Mouse (Mus musculus) olfactory bulb, adult 2 months (tissue): ENCODE measurements around the gene Mypop.

Source experiments
- CTCF ChIP-seq: fragments of 200-500 bp; IDR thresholded peaks from 2 replicates; pipeline ENCODE4 v1.5.1; 2012; ENCODE audit warnings: low read depth, mild to moderate bottlenecking, low read length, moderate library complexity; ENCODE audit not compliant: insufficient read depth
- POLR2A ChIP-seq: fragments of 200-500 bp; IDR thresholded peaks from 2 replicates; pipeline ENCODE4 v1.6.1; 2012; ENCODE audit warnings: mild to moderate bottlenecking, low read depth, low read length, moderate library complexity; ENCODE audit not compliant: insufficient read depth

GRCm38 (mm10) chr7:19029084-19029653, 38.1 kb downstream of the Mypop start:
- TF ChIP-seq CTCF (no peak; the same call in 1 of the 2 replicates), POLR2A (no peak)
